Mouse (Mus musculus): ENCODE data around the gene Ptprg.
A peak's percentile ranks its signal among the peaks of the same experiment; 100 is the strongest.

The Ptprg gene

GRCm38 (mm10) chr14:11620314-11620713, 67.0 kb downstream of the Ptprg start:
- no peak for DNase-seq

- no peak for DNase-seq
Measured at GRCm38 (mm10) chr14:11620962-11621568, 67.7 kb downstream of the Ptprg start.

GRCm38 (mm10) chr14:11623576-11623975, 70.2 kb downstream of the Ptprg start:
- no peak for DNase-seq

- no peak for DNase-seq
Measured at GRCm38 (mm10) chr14:11630736-11631135, 77.4 kb downstream of the Ptprg start.

GRCm38 (mm10) chr14:11631505-11631904, 78.2 kb downstream of the Ptprg start:
- no peak for DNase-seq

GRCm38 (mm10) chr14:11637673-11638072, 84.3 kb downstream of the Ptprg start:
- no peak for DNase-seq

GRCm38 (mm10) chr14:11639366-11639765, 86.0 kb downstream of the Ptprg start:
- no peak for DNase-seq

GRCm38 (mm10) chr14:11640372-11640771, 87.0 kb downstream of the Ptprg start:
- no peak for DNase-seq

- DNase-seq = peak; percentile 25 to 41
Measured at GRCm38 (mm10) chr14:11640996-11641395, 87.7 kb downstream of the Ptprg start.

GRCm38 (mm10) chr14:11642977-11643376, 89.6 kb downstream of the Ptprg start:
- DNase-seq = peak; percentile 65 to 73

GRCm38 (mm10) chr14:11657374-11657773, 104.0 kb downstream of the Ptprg start:
- no peak for DNase-seq

GRCm38 (mm10) chr14:11663661-11664215, 110.4 kb downstream of the Ptprg start:
- no peak for DNase-seq

GRCm38 (mm10) chr14:11664302-11664701, 111.0 kb downstream of the Ptprg start:
- no peak for DNase-seq

- no peak for DNase-seq
Measured at GRCm38 (mm10) chr14:11665046-11665445, 111.7 kb downstream of the Ptprg start.

GRCm38 (mm10) chr14:11667762-11668161, 114.4 kb downstream of the Ptprg start:
- DNase-seq = no peak

- DNase-seq = peak; percentile 34 to 36
Measured at GRCm38 (mm10) chr14:11670847-11671246, 117.5 kb downstream of the Ptprg start.

GRCm38 (mm10) chr14:11672981-11673547, 119.7 kb downstream of the Ptprg start:
- peak; percentile 97 to 98 for DNase-seq

GRCm38 (mm10) chr14:11678201-11678600, 124.9 kb downstream of the Ptprg start:
- DNase-seq = no peak

GRCm38 (mm10) chr14:11679741-11680140, 126.4 kb downstream of the Ptprg start:
- DNase-seq = no peak

- DNase-seq = no peak
Measured at GRCm38 (mm10) chr14:11680621-11681020, 127.3 kb downstream of the Ptprg start.

- peak; percentile 32 to 41 for DNase-seq
Measured at GRCm38 (mm10) chr14:11682441-11682840, 129.1 kb downstream of the Ptprg start.

GRCm38 (mm10) chr14:11683386-11684081, 130.2 kb downstream of the Ptprg start:
- DNase-seq = peak; percentile 27 to 38

GRCm38 (mm10) chr14:11684104-11684503, 130.8 kb downstream of the Ptprg start:
- DNase-seq = no peak

GRCm38 (mm10) chr14:11687541-11687940, 134.2 kb downstream of the Ptprg start:
- no peak for DNase-seq
